Mouse (Mus musculus) adipocyte (in vitro differentiated cells): ENCODE data around the gene Gldc.

ENCODE experiments used
- DNase-seq: peaks from one replicate; pipeline ENCODE4 v3.0.0-alpha.2; 2016; ENCODE audit warnings: low spot score

Gene Gldc

GRCm38 (mm10) chr19:30158189-30158588 is 17.0 kb downstream of the Gldc start:
- no peak for DNase-seq

- peak; percentile 21 for DNase-seq
These were observed 18.1 kb downstream of the Gldc start for GRCm38 (mm10) chr19:30157031-30157687.

DNA sequence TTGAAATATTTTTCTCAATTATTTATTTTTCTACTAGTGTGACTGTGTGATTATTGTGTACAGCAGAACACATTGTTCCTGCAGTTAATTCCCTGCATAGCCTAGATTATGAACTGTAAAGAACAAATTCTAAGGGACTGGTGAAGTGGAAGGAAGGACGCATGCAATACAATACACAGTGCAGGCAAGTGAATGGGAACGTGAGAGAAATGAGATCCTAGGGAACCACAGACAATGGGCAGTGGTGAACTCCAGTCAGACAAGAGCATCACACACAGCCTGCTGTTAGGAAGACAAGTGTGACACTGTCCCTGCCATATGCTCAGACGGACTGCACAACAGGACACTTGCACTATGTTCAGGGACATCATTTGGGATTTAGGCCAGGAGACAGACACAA is 21.5 kb downstream of the Gldc start:
- no peak for DNase-seq

GRCm38 (mm10) chr19:30151290-30151689 is 23.9 kb downstream of the Gldc start:
- peak; percentile 24 for DNase-seq

- DNase-seq, result no peak
These were observed 25.9 kb downstream of the Gldc start for GRCm38 (mm10) chr19:30149238-30149805.

- DNase-seq, result peak; percentile 38
These were observed 27.9 kb downstream of the Gldc start for GRCm38 (mm10) chr19:30147306-30147705.

DNA sequence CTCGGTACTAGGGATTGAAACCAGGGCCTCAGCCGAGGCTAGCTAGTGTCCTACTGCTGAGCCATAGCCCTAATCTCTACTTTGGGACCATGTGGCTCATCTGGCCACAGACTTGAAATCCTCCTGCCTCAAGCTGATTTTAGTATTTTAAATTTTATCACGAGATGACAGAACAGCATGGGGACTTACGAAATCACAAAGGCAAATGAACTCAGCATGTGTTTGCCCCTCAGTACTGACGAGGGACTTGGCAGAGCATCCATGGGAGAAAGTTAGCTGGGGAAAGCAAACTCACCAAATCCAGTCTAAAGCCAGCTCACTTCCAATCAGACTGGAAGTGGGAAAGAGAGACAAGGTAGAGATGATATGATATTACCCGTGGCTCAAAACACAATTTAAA is 28.5 kb downstream of the Gldc start:
- DNase-seq, result peak; percentile 65

- DNase-seq, result no peak
These were observed 30.1 kb downstream of the Gldc start for GRCm38 (mm10) chr19:30145106-30145505.

DNA sequence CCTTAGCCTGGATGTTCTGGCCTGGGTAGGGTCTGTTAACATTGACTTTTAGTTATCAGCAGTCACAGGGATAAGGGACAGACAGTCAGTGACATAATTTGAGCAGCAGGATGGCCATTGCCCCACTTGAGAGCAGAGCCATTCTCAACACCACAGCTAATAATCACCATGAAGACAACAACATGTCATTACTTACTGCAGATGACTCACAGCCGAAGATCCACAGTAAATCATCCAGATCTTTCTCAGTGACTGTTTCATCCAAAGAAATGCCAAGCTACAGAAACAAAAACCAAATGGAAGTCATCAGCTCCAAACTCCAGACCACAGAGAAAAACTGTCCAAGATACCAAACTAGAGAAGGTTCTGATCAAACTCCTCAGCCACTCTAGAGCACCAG is 38.9 kb downstream of the Gldc start:
- DNase-seq, result peak; percentile 42

GRCm38 (mm10) chr19:30128177-30128576 is 47.1 kb downstream of the Gldc start:
- peak; percentile 71 for DNase-seq

GRCm38 (mm10) chr19:30125670-30126059 is 49.6 kb downstream of the Gldc start:
- no peak for DNase-seq

DNA sequence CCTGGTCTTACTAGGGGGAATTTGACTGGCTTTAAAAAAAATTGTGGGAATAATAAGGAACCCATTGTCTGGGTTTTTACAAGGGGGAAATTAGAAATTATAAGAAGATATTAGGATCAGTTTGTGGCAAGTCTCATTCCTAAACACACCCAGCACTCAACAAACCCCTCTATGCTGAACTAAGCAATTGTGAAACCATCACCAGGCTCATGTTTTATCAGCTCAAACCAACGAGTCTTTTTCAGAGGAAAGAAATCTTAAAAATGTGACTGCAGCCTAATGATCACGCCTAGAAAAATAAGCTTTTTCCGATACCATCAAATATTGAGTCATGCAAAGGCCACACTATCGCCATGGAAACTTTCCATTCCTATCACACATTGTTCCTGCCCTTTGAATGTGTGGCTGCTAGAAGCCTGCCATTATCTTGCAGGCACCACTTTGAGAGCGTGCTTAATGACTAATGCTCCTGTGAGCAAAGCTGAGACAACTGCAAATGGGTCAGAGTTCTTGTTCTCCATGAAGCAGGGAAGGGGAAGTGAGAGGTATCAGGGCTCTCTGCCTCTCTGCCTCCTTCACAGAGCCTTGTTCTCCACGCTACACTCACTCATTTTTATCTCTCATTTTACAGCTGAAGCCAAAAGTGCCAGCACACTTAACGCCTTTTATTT is 50.1 kb downstream of the Gldc start:
- DNase-seq, result peak; percentile 44

- no peak for DNase-seq
These were observed 56.6 kb downstream of the Gldc start for GRCm38 (mm10) chr19:30118344-30119312.

DNA sequence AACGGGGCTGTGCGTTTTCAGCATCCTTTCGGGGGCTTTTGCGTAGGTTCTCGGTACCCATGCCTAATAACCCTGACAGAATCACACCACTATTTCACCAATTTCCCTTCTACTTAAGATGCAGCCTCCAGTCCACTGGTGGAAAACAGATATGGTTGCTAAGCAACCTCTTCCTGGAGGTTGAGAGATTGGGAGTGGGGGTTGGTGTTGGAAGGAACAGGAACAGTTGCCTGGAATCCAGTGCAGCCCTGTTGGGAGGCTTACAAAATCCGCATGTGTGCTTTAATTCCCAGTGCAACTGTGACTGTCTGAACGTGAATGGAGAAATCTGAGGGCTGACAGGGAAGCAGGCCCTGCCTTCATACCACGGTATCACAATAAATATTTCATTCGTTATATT is 57.5 kb downstream of the Gldc start:
- no peak for DNase-seq

- no peak for DNase-seq
These were observed 58.0 kb downstream of the Gldc start for GRCm38 (mm10) chr19:30117241-30117640.

DNA sequence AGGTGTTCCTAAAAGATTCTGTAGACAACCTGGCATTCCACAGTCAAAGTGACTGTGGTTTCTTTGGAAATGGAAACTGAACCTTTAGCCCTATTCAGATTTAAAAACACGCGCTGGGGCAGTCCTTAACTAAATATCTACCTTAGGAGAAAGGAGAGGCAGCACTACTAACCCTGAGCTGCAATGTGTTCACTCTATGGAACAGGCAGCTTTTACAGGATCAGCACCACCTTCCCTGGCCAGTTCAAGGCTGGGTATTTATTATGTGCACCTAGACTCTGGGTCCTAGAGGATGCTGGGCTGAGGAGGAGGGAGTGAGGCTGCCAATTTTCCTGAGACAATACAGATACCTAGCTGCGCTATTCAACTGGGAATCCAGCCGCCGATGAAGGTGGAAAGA is 59.6 kb downstream of the Gldc start:
- no peak for DNase-seq

GRCm38 (mm10) chr19:30114919-30115441 is 60.2 kb downstream of the Gldc start:
- DNase-seq, result no peak

- DNase-seq, result no peak
These were observed 62.1 kb downstream of the Gldc start for GRCm38 (mm10) chr19:30112961-30113688.

DNA sequence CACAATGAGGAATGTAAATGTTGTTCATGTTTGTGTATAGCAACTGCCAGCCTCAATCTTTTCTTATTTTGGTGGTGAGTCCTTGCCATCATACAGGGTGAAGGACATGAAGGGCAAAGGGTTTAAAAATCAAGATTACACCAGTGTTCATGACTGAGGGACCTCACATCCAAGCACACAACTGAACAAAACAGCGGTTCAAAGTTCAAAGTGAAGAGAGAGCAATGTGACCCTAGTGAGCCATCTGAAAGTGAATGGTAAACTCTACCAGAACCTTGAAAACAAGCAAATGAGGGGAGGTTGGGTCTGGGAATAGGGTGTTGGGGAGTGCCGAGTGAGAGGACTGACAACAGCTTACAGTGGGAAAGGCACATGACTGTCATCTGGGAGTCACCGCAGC is 63.8 kb downstream of the Gldc start:
- no peak for DNase-seq

DNA sequence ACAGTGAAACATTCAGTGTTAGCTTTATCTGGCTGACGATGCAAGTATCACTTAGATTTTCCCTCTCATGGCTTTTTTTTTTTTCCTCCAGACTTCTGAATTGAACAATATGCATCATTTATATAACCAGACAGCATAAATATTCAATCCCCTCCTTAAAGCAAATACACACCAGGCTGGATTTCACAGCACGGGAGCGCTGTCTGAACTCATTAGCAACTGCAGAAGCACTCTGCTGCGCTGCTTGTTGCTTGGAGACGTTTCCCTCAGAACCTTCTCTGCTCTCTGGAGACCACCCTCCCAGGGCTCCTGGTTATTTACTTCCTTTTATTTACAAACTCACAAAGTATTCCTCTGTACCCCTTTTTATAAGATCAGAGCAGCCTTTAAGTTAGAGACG is 66.1 kb downstream of the Gldc start:
- DNase-seq, result no peak

DNA sequence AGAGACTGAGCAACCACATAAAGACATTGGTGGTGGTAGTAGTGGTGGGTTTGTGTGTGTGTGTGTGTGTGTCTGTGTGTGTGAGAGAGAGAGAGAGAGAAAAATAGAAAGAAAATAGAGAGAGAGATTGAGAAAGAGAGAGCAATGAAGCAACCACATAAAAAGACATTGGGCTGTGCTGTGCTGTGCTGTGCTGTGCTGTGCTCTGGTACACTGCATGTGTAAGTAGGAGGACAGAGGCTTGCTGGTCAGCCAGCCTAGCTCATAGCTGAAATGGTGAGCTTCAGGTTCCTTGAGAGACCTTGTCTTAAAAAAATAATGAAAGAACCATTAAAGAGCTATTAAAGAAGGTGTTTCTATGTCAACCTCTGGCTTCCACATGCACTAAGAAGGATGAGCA is 66.6 kb downstream of the Gldc start:
- DNase-seq, result peak; percentile 46
